Mouse (Mus musculus) kidney, adult 2 months (tissue): ENCODE data around the gene Lrrc23. TPM values are rescaled to one million over a fixed set of nuclear protein-coding genes. Genes with fewer than 3 reads are reported as not detected.
A peak's percentile ranks its signal among the peaks of the same experiment; 100 is the strongest.

ENCODE experiments used
- DNase-seq: peaks from one replicate; pipeline ENCODE4 v3.0.0; 2021
- H3K27ac ChIP-seq: fragments of 200-500 bp; 2 replicates; pipeline ENCODE4 v1.5.1; 2012; ENCODE audit warnings: low read depth, low read length, control low read depth, inconsistent platforms; ENCODE audit not compliant: insufficient read depth
- H3K27me3 ChIP-seq: fragments of 200-500 bp; replicated peaks from 2 replicates; pipeline ENCODE4 v1.6.1; 2012; ENCODE audit warnings: mild to moderate bottlenecking, moderate library complexity, low read length, inconsistent platforms; ENCODE audit not compliant: control insufficient read depth, insufficient read depth
- H3K36me3 ChIP-seq: fragments of 200-500 bp; 2 replicates; pipeline ENCODE4 v1.6.1; 2012; ENCODE audit warnings: mild to moderate bottlenecking, moderate library complexity, low read length, inconsistent platforms; ENCODE audit not compliant: control insufficient read depth, insufficient read depth
- H3K4me1 ChIP-seq: fragments of 200-500 bp; 2 replicates; pipeline ENCODE4 v1.6.1; 2011; ENCODE audit warnings: low read length; ENCODE audit not compliant: control insufficient read depth, insufficient read depth
- H3K4me3 ChIP-seq: fragments of 200-500 bp; 2 replicates; pipeline ENCODE4 v1.5.1; 2011; ENCODE audit warnings: mild to moderate bottlenecking, low read depth, low read length, control low read depth; ENCODE audit not compliant: insufficient read depth
- CTCF ChIP-seq: fragments of 200-500 bp; conservative IDR thresholded peaks from 2 replicates; pipeline ENCODE4 v1.5.1; 2011; ENCODE audit warnings: low read depth, mild to moderate bottlenecking, control low read depth, low read length, moderate library complexity, mixed read lengths; ENCODE audit not compliant: insufficient read depth, insufficient read length
- POLR2A ChIP-seq: fragments of 200-500 bp; IDR thresholded peaks from one replicate; pipeline ENCODE4 v1.6.1; 2011; ENCODE audit warnings: low read depth, low read length, control low read depth
- WGBS: fragments of 180-500 bp; shearing (Covaris S2); methylation state at CpG from one replicate; pipeline ENCODE4 v1.1.7; 2018; 5-methylcytosine and 5-hydroxymethylcytosine counted together
- polyA plus RNA-seq: library from polyadenylated mRNA; depleted of rRNA; stranded (reverse); fragments of >200 nt; gene quantifications from 2 replicates; pipeline ENCODE4 v1.2.3, GENCODE M21; 2012

The Lrrc23 gene
- polyA plus RNA-seq, 1 experiment = 0.66 TPM

DNA sequence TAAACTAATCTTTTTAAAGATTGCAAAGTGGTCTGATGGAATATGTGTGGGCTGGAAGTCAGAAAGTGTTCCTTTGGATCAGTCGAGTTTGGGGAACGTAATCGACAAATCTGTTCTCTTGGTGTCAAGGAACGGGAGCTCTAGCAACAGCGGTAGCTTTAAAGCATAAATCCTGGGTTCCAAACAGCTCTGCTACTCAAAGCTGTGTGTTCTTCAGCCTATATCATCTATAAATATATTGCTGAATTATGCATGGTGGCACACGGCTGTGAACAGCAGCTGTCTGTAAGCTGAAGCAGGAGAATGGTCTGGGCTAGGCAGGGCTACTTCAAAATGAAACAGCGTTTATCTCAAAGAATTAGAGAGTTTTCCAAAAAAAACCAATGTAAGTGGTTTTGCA lies 1.4 kb upstream of the Lrrc23 start:
- WGBS = 88% methylated on average over 7 of the region's 7 CpGs
- H3K4me3 ChIP-seq = no peak overlapping the region
- no peaks in the 10 kb centered on the region for H3K36me3 ChIP-seq
- H3K4me1 ChIP-seq = no peaks in the 10 kb centered on the region; the same call in 1 of the 2 replicates
- no peak overlapping the region for H3K27ac ChIP-seq
- no peak for DNase-seq
- no peaks in the 10 kb centered on the region for H3K27me3 ChIP-seq
- TF ChIP-seq CTCF (no peak), POLR2A (no peak)

DNA sequence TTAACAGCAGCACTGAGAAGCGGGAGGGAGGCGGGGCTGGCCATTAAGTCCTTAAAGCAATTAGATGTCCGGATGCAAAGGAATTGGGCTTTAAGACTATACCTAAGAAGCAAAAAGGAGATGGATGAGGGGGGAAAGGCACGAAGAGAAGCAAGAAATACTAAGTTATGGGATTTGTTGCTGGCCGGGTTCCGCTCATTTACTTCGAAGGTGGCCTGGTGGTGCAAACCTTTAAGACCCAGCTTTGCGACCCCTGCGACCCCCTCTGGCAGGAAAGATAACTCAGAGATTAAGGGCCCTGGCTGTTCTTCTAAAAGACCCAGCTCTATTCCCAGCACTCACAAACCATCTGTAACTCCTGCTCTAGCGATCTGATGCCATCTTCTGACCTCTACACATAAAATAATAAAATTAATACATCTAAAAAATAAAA lies 473 bp upstream of the Lrrc23 start:
- H3K4me3 ChIP-seq = peak overlapping the region; percentile 54
- 11% methylated on average over 10 of the region's 10 CpGs for WGBS
- DNase-seq = no peak
- no peaks in the 10 kb centered on the region for H3K27me3 ChIP-seq
- no peaks in the 10 kb centered on the region for H3K36me3 ChIP-seq
- no peak for TF ChIP-seq POLR2A
- TF ChIP-seq CTCF = no peak
- no peaks in the 10 kb centered on the region; the same call in 1 of the 2 replicates for H3K4me1 ChIP-seq
- no peak overlapping the region for H3K27ac ChIP-seq

- DNase-seq = no peak
- TF ChIP-seq POLR2A (no peak), CTCF (no peak)
- WGBS = 93% methylated on average over 15 of the region's 15 CpGs
- Histone ChIP-seq H3K36me3 (no peaks in the 10 kb centered on the region), H3K27ac (no peak overlapping the region), H3K4me3 (no peak overlapping the region), H3K27me3 (no peaks in the 10 kb centered on the region), H3K4me1 (0 out of 2 replicates have a peak, but pooled peaks cover 3% of the 10 kb centered on the region)
Measured at GRCm38 (mm10) chr6:124770511-124770910, 9.0 kb downstream of the Lrrc23 start.

DNA sequence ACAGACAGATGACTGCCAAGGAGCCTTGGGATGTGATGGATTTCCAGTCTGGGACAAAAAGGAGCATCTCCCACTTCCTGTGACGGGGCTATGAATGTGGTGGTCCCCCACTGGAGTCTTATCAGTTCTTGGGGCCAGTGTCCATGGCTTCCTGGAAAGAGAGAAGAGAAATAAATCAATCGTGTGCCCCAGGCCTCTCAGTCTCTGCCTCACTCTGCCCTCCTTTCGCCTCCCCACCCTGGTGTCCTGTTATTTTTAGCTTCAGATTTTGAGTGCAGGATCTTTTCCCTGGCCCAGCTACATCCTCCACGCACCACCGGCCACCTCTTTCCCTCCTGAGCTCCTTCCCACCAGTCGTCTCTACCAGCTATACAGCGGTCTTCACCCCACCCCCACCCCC lies 9.5 kb downstream of the Lrrc23 start:
- WGBS = 69% methylated on average over 7 of the region's 7 CpGs
- no peak for TF ChIP-seq POLR2A
- TF ChIP-seq CTCF = no peak
- Histone ChIP-seq H3K4me3 (no peak overlapping the region), H3K27me3 (no peaks in the 10 kb centered on the region), H3K4me1 (0 out of 2 replicates have a peak, but pooled peaks cover 3% of the 10 kb centered on the region), H3K36me3 (no peaks in the 10 kb centered on the region), H3K27ac (no peak overlapping the region)
- DNase-seq = no peak

DNA sequence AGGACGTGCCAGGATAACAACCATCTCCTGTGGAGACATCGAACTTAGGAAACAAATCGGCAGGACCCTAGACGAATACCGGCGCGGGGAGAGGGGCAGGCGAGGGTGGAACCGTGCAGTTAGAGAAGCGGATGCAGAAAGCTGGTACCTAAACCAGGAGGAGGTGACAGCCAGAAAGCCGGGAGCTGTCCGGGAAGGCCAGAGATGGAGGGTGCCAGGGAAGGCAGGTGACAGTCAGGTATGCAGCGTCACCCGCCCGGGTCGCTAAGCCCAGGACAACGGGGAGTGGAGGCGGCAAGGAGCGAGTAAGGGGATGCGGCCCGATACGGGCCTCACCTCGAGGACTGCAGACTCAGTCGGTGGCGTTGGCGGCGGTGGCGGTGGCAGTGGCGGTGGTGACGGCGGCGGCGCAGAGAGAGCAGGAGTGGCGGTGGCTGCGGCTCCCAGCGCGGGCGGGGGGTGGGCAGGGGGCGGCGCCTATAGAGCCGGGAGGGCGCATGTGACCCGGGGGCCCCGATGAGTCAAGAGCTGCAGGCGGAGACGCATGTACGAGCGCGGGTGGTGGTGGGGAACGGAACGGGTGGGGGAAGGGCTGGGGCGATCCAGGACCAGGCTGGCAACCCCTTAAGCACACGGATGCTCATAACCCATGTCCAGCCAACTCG lies 10.3 kb downstream of the Lrrc23 start, which contains the start of gene Eno2:
Eno2 (minus strand) TSS at position 573 of the 665 bp plus-strand sequence.
- H3K27ac ChIP-seq = no peak within 1 kb of the TSS

DNA sequence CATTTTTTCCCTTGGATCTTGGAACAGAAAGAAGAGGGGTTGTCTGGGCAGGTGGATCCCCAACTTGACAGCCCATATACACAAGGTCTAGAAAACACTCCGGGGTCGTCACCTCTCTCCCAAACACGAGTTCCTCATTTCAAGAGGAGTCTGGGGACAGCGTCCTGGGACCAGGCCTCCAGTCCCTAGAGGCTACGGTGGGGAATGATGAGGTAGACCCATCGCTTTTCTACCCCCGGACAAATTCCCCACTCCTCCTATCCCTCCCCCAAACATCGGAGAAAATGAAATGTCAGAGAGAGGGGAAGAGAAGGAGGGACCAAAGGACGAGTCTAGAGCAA lies 10.9 kb downstream of the Lrrc23 start:
- WGBS = 29% methylated on average over 9 of the region's 9 CpGs
- no peak for DNase-seq
- peak overlapping the region; percentile 49; the same call in 1 of the 2 replicates for H3K4me3 ChIP-seq
- H3K36me3 ChIP-seq = no peaks in the 10 kb centered on the region
- 0 out of 2 replicates have a peak, but pooled peaks cover 3% of the 10 kb centered on the region for H3K4me1 ChIP-seq
- no peaks in the 10 kb centered on the region for H3K27me3 ChIP-seq
- no peak for TF ChIP-seq POLR2A
- TF ChIP-seq CTCF = no peak
- no peak overlapping the region for H3K27ac ChIP-seq

More for the DNA sequence above, 10.3 kb downstream of the Lrrc23 start, which contains the start of gene Eno2:
- TF ChIP-seq CTCF (no peak), POLR2A (no peak)
- Histone ChIP-seq H3K4me1 (0 out of 2 replicates have a peak, but pooled peaks cover 3% of the 10 kb centered on the region), H3K27me3 (no peaks in the 10 kb centered on the region), H3K4me3 (peak within 1 kb of the TSS; percentile 49), H3K36me3 (no peaks in the 10 kb centered on the region)
- no peak for DNase-seq
- 3% methylated on average over 54 of the region's 54 CpGs for WGBS

DNA sequence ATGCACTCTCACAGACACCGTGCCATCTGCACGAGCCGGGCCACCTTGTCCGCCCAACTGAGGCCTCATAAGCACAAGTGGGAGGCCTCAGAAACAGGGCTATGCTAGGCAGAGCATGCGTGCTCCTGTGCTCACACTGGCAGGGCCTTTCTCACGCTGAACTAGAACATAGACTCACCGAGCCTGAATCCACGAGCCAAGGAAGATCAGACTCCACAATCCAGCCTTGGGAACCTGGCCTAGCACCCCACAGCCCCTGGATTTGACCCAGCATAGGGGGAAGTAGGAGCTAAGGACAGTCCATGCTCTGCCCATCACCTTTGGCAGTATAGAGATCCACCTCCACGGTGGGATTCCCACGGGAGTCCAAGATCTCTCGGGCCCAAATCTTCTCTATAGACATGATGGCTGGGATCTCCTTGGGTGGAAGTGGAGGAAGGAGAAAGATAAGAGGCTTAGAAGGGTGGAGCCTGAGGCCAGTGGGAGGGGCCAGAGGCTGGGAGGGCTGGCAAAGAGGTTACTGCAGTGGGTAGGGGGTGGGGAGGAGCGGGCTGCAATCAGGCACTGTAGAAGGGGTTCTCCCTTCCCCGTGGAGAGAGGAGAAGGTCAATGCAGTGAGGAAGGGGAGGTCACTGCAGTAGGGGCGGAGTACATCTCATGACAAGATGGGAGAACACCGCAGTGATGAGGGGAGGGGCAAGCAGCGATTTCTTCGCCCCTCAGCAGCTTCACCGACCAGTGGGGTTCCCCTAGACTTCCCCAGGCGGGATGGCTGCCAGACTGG lies 11.4 kb downstream of the Lrrc23 start:
- DNase-seq = no peak
- 59% methylated on average over 19 of the region's 19 CpGs for WGBS
- no peak overlapping the region for H3K4me3 ChIP-seq
- TF ChIP-seq CTCF (no peak), POLR2A (no peak)
- H3K27me3 ChIP-seq = no peaks in the 10 kb centered on the region
- 0 out of 2 replicates have a peak, but pooled peaks cover 3% of the 10 kb centered on the region for H3K4me1 ChIP-seq
- no peak overlapping the region for H3K27ac ChIP-seq
- no peaks in the 10 kb centered on the region for H3K36me3 ChIP-seq
